Mouse (Mus musculus) forelimb bud, embryonic 11.5 days (tissue): Measurements from ENCODE around the gene Ccdc27.
A peak's percentile ranks its signal among the peaks of the same experiment; 100 is the strongest.

ENCODE experiments used
- DNase-seq: peaks from one replicate; pipeline ENCODE4 v3.0.0-alpha.2; 2012; ENCODE audit warnings: low read depth, low spot score

Gene Ccdc27

GRCm38 (mm10) chr4:154025641-154026440 is 16.6 kb downstream of the Ccdc27 start, which contains the start of gene Smim1:
Gene Smim1, minus strand, starts transcription at chr4:154026230.
- peak; percentile 62 for DNase-seq

GRCm38 (mm10) chr4:154024729-154025521 is 17.6 kb downstream of the Ccdc27 start:
- no peak for DNase-seq

- no peak for DNase-seq
Observed at GRCm38 (mm10) chr4:154023754-154024601, 18.5 kb downstream of the Ccdc27 start.

GRCm38 (mm10) chr4:154022844-154023243 is 19.6 kb downstream of the Ccdc27 start:
- DNase-seq = no peak

- no peak for DNase-seq
Observed at GRCm38 (mm10) chr4:154022407-154022806, 20.1 kb downstream of the Ccdc27 start.

DNA sequence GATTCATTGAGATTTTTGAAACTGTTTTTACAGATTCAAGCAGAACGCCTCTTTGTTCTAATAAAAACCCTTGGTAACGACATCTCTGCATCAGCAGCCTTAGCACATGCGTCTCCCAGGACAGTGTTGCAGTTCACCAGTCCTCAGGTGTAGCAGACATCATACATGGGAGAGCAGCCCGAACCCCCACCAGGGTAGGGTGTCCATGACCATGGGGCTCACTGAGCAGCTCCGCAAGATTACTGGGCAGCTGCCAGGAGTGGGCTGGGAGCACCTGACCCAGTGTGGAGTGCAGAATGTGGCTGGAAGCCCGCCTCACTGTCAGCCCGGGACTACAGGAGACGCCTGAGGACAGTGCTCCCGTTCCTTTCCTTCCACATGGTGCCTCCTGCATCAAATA is 21.0 kb downstream of the Ccdc27 start:
- DNase-seq = no peak

DNA sequence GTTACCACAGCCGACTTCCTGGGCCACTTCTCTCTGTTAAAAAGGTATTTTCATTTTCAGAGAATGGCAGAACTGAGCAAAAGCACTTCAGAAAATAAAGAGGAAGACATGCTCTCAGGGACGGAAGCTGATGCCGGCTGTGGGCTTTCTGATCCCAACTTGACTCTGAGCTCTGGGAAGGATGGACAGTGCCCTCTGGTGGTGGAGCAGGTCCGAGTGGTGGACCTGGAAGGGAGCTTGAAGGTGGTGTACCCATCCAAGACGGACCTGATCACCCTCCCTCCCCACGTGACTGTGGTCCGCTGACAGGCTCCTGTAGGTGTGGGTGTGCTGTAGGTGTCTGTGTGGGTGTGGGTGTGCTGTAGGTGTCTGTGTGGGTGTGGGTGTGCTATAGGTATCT is 22.9 kb downstream of the Ccdc27 start:
- no peak for DNase-seq

GRCm38 (mm10) chr4:154015476-154015875 is 27.0 kb downstream of the Ccdc27 start:
- DNase-seq = no peak

DNA sequence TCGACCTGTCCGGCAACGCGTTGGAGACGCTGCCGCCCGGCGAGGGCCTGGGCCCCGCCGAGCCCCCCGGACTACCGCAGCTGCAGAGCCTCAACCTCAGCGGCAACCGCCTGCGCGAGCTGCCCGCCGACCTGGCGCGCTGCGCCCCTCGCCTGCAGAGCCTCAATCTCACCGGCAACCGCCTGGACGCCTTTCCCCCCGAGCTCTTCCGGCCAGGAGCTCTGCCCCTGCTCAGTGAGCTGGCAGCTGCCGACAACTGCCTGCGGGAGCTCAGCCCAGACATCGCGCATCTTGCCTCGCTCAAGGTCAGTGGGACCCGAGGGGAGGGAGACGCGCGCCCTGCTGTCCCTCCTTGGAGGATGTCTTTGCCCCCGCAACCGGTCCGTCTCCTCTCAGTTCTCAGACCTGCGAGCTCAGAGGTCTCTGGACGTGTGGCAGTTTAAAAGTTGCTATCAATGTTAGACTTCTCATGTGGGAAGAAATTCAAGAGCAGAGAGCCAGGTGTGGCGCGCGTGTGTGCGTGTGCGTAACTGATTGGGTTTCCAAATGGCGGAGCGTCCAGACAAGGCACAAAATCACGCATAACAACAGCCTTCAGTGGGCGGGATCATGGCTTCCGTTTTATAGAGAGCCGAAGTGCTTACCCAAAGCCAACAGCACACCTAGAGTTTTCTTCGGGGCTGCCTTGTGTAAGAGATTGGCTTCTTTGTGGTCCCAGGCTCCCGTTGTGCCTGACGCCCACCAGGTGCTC is 30.2 kb downstream of the Ccdc27 start:
- no peak for DNase-seq

- DNase-seq = peak; percentile 84
Observed at GRCm38 (mm10) chr4:154011646-154012089, 30.8 kb downstream of the Ccdc27 start, which contains the start of gene Lrrc47. Gene Lrrc47, plus strand, starts transcription at chr4:154011731.

DNA sequence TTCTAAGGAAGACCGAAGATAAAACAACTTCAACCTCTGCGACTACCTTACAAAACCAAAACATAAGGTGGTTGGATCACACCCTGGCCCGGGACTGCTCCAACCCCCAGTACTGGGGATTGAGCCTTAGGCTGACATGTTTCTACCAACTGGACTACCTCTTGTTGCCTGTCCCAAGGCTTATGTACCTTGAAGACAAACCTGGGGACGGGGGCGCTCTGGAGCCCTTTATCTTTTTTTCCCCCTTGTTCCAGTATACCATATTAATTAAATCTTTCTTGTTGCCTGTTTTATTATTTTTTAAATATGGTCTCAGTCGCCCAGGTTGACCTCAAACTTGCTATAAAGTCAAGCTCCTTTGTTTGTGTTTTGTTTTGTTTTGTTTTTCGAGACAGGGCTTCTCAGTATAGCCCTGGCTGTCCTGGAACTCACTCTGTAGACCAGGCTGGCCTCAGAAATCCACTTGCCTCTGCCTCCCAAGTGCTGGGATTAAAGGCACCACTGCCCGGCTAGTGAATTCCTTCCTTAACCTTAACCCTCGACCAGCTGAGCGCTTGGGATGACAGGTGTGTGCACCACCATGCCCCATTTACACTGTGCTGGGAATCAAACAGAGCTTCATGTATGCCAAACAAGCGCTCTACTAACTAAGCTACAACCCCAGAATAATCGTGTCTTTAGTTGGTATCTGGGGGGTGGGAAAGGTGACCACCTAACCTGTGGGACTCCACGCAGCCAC is 31.4 kb downstream of the Ccdc27 start:
- no peak for DNase-seq

DNA sequence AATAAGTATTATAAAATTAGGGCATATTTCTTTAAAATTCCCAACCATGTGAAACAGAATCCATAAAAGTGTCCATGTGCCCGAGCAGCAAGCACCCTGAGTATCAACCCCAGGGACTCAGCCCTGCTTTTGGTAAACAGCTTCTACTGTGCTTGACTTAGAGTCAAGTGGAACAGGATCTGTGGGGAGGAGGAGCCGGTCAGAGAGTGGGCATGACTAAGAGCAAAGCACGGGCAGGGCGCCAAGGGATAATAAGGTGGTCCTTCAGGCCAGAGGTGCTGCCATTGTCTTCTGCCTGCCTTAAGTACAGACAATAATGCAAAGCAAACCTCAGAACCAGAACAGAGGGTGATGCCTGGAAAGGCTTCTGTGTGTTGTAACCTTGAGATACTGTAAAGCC is 34.7 kb downstream of the Ccdc27 start:
- DNase-seq = no peak

DNA sequence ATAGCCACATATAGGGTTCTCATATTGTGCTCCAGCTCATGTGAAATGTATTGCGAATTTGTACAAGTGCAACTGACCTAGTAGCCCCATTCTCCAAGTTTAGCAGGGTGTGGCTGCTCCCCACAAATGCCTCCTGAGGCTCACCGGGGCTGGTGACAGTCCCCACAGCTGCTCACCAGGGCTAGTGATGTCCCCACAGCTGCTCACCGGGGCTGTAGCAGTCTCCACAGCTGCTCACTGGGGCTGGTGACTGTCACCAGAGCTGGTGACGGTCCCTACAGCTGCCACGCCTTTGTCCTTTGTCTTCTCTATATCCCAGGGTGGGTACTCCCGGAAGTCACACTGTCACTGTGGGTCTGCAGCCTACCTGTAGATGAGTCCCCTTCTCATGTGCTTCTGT is 36.2 kb downstream of the Ccdc27 start:
- no peak for DNase-seq

GRCm38 (mm10) chr4:154005488-154005887 is 37.0 kb downstream of the Ccdc27 start:
- DNase-seq = no peak

DNA sequence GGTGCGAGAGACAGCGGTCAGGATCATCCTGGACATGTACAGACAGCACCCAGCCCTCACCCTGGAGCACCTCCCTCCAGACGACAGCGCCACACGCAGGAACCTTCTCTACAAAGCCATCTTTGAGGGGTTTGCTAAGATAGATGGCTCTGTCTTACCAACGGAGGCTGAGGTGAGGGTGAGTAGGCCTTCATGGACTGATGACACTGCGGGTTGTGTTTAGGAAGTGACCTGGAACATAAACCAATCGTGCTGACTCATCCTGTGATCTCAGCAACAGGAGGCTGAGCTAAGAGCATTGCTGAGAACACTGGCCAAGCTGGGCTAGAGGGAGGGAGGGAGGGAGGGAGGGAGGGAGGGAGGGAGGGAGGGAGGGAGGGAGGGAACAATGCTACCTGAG is 49.0 kb downstream of the Ccdc27 start:
- DNase-seq = no peak

DNA sequence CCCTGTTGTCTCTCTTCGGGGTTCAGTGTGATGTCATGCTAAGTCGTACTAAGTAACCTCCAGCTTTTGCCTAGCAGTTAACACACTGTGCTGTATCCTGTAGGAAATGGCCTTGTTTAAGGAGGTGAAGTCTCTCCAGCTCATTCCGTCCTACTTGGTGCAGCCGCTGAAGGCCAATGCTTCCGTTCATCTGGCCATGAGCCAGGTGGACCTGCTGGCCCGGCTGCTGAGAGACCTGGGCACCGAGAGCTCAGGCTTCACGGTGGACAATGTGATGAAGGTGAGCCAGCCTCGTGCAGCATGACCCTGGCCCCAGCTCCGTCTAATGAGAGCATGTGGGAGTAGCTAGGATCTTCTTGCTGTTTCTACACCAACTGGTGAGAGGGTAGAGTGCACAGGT is 49.8 kb downstream of the Ccdc27 start:
- no peak for DNase-seq

DNA sequence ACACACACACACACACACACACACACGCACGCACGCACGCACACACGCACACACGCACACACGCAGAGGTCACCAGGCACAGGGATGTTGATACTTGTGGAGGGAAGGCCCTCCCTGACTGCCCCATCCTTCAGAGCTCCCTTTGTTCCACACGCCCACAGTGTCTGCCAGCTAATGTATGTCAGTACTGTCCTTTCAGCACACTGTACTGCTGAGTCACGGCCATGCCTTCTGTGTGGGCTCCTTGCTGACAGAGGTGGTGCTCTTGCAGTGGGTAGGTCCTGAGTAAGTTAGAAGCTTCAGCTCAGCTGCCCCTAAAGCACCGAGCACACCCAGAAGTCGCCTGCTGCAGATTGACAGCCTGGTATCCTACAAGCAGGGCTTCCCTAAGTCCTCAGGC is 62.0 kb downstream of the Ccdc27 start:
- DNase-seq = no peak

GRCm38 (mm10) chr4:153979243-153979642 is 63.2 kb downstream of the Ccdc27 start:
- no peak for DNase-seq
